Mouse (Mus musculus): ENCODE data around the gene Ino80e.

DNA sequence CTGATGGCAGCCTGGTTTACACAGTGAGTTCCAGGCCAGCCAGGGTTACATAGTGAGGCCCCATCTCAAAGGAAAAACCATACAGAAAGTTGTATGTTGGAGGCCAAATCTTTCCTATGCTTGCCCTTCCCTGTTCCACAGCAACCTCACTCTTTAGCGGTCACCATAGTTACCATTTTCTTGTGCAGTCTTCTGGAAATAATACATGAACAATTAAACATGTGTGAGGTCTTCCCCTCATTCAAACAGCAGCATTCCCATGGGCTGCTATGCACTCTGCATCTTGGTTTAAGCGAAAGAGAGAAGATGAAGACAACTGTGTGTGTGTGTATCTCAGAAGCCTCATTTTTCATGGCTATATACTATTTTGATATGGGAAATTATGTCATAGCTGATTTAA is 16.7 kb downstream of the Ino80e start:
- TF ChIP-seq POLR2A (IDR thresholded peaks at IDR 0.05; ENCODE audit: control insufficient read depth, low read depth, low read length) (no peak), CTCF (IDR thresholded peaks at IDR 0.05; ENCODE audit: control insufficient read depth, insufficient read depth, insufficient replicate concordance, low read depth, low read length) (no peak)
